Comparison of ENCODE assay signal across 9 mouse cellular contexts in the genomic region with DNA sequence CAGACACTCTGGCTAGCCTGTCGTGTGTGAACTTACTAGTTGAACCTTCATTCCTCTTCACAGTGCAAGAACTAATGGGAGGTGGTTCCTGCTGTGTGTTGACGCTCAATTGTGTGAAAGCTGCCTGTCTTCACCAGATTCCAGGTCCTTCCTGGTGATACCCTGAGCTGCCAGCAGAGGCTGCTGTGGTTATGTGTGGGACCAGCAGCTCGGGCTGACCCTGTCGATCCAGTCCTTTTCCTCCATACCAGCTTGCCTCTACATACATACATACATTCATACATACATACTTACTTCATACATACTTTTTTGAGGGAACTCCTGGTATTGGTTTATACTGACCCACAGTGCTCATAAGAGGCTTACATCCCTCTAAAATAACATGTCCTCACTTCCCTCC. TPM values are rescaled to one million over a fixed set of nuclear protein-coding genes. Genes with fewer than 3 reads are reported as not detected.
DNase-seq lines count a peak whose midpoint lies in the region; ATAC-seq lines count a peak whose summit lies in the region.
"Had no signal": no experiment of that assay in that cellular context is flagged by ENCODE, and none has a peak within 500 bp of the region (broad histone marks: within the 10 kb centered on the region; RNA-seq: fewer than 3 reads in every experiment).

No protein-coding gene starts in this region.

- H3K9ac ChIP-seq in midbrain, embryonic 16.5 days (ENCODE audit: low read depth, low read length) = no peak overlapping the region
- H3K9ac ChIP-seq in intestine, embryonic 16.5 days (ENCODE audit: low read depth, low read length) = no peak overlapping the region
- H3K9ac ChIP-seq: neural tube, embryonic 12.5 days had no signal

- peaks cover 81% of the 10 kb centered on the region for H3K36me3 ChIP-seq in midbrain, embryonic 10.5 days
- peaks cover 35% of the 10 kb centered on the region for H3K36me3 ChIP-seq in midbrain, embryonic 16.5 days (ENCODE audit: control insufficient read depth, insufficient read depth, low read length)
- peaks cover 23% of the 10 kb centered on the region for H3K36me3 ChIP-seq in intestine, embryonic 16.5 days (ENCODE audit: control insufficient read depth, insufficient read depth, low read length)

- no peaks in the 10 kb centered on the region for H3K4me1 ChIP-seq in midbrain, embryonic 10.5 days
- H3K4me1 ChIP-seq in midbrain, embryonic 16.5 days (ENCODE audit: control insufficient read depth, insufficient read depth, low read length) = no peaks in the 10 kb centered on the region
- H3K4me1 ChIP-seq in intestine, embryonic 16.5 days (ENCODE audit: control insufficient read depth, insufficient read depth, low read length) = peaks cover 3% of the 10 kb centered on the region; the same call in 1 of the 2 replicates
- H3K4me1 ChIP-seq: neural tube, embryonic 12.5 days had no signal

- no peak overlapping the region for H3K4me3 ChIP-seq in midbrain, embryonic 10.5 days
- H3K4me3 ChIP-seq in midbrain, embryonic 16.5 days (ENCODE audit: low read depth, low read length) = no peak overlapping the region
- H3K4me3 ChIP-seq in intestine, embryonic 16.5 days (ENCODE audit: low read length) = no peak overlapping the region
- H3K4me3 ChIP-seq: neural tube, embryonic 12.5 days had no signal

- no peak overlapping the region for H3K27ac ChIP-seq in midbrain, embryonic 10.5 days (replicated peaks)
- H3K27ac ChIP-seq in midbrain, embryonic 16.5 days (ENCODE audit: low read length) = no peak overlapping the region
- H3K27ac ChIP-seq in intestine, embryonic 16.5 days (ENCODE audit: low read length) = no peak overlapping the region
- H3K27ac ChIP-seq: neural tube, embryonic 12.5 days had no signal

- intact Hi-C loops in left cerebral cortex, postnatal 10 days (cut with DNase I) = loop anchor here (1.0 kb wide), 1 partner anchor 72 kb away; no protein-coding TSS in a partner anchor

- WGBS in midbrain, embryonic 10.5 days = 18% methylated on average over 4 of the region's 4 CpGs
- WGBS in midbrain, embryonic 16.5 days = 9% methylated on average over 4 of the region's 4 CpGs
- 9% methylated on average over 4 of the region's 4 CpGs for WGBS in intestine, embryonic 16.5 days

- H3K27me3 ChIP-seq in midbrain, embryonic 10.5 days (ENCODE audit: low read depth, poor library complexity, severe bottlenecking) = no peaks in the 10 kb centered on the region
- H3K27me3 ChIP-seq in midbrain, embryonic 16.5 days (ENCODE audit: control insufficient read depth, insufficient read depth, low read depth, low read length) = no peaks in the 10 kb centered on the region
- no peaks in the 10 kb centered on the region for H3K27me3 ChIP-seq in intestine, embryonic 16.5 days (replicated peaks; ENCODE audit: control insufficient read depth, insufficient read depth, low read length)
- H3K27me3 ChIP-seq: neural tube, embryonic 12.5 days had no signal

- H3K4me2 ChIP-seq in midbrain, embryonic 16.5 days (ENCODE audit: low read length) = no peak overlapping the region
- H3K4me2 ChIP-seq in intestine, embryonic 16.5 days (ENCODE audit: low read depth, low read length) = no peak overlapping the region
- H3K4me2 ChIP-seq: neural tube, embryonic 12.5 days had no signal

- H3K9me3 ChIP-seq in midbrain, embryonic 10.5 days (replicated peaks) = no peaks in the 10 kb centered on the region
- H3K9me3 ChIP-seq in midbrain, embryonic 16.5 days (replicated peaks; ENCODE audit: control insufficient read depth, low read length, poor library complexity, severe bottlenecking) = no peaks in the 10 kb centered on the region
- H3K9me3 ChIP-seq in intestine, embryonic 16.5 days (ENCODE audit: control insufficient read depth, low read length) = no peaks in the 10 kb centered on the region
- H3K9me3 ChIP-seq: neural tube, embryonic 12.5 days had no signal

- ATAC-seq in midbrain, embryonic 16.5 days = no peak
- ATAC-seq in intestine, embryonic 16.5 days = peak; percentile 72

- DNase-seq in midbrain, embryonic 10.5 days (ENCODE audit: low spot score) = peak; percentile 68
- peak; percentile 57 for DNase-seq in cerebellum, adult 9-11 months
- DNase-seq in frontal cortex, postnatal 25 days (ENCODE audit: low spot score in 2 of 2) = peak; percentile 54 to 58
- peak; percentile 51 to 79 for DNase-seq in left cerebral cortex, postnatal 10 days (ENCODE audit: extremely low spot score in 1 of 2, low spot score in 2 of 2)
- DNase-seq in mesoderm, embryonic 11.5 days (ENCODE audit: low read depth, low spot score) = peak; percentile 74
- DNase-seq in spleen, postnatal 4 days (ENCODE audit: low spot score in 2 of 2) = peak; percentile 61 to 76

RNA-seq across cellular contexts. Expression of a gene that starts 1.3 kb away (rescaled TPM):
- 1.6 and 2.5 TPM in 2 replicates for polyA plus RNA-seq in midbrain, embryonic 10.5 days (2016; fragmentation: Nextera tagmentation; extraction: Ambion mirVana)
- 2.0 and 2.2 TPM in 2 replicates for polyA plus RNA-seq in midbrain, embryonic 16.5 days (2015; fragmentation: Nextera tagmentation; extraction: Ambion mirVana)
- 0.86 and 0.88 TPM in 2 replicates for polyA plus RNA-seq in intestine, embryonic 16.5 days (2015; fragmentation: Nextera tagmentation; extraction: Ambion mirVana)
- total RNA-seq in left cerebral cortex, postnatal 10 days (2021) = 1 to 10 TPM; 3.2 to 3.4 TPM

RNA-seq across cellular contexts. Expression of a gene that starts 6.8 kb away (rescaled TPM):
- 0.04 TPM in 1 of 2 replicates, not detected in the other for polyA plus RNA-seq in midbrain, embryonic 10.5 days (2016; fragmentation: Nextera tagmentation; extraction: Ambion mirVana)
- 0.13 and 0.14 TPM in 2 replicates for polyA plus RNA-seq in midbrain, embryonic 16.5 days (2015; fragmentation: Nextera tagmentation; extraction: Ambion mirVana)
- 2.4 and 2.7 TPM in 2 replicates for polyA plus RNA-seq in intestine, embryonic 16.5 days (2015; fragmentation: Nextera tagmentation; extraction: Ambion mirVana)
- total RNA-seq in left cerebral cortex, postnatal 10 days (2021) = 1 to 10 TPM; 1.4 to 2.0 TPM
- polyA plus RNA-seq: neural tube, embryonic 12.5 days had no signal

RNA-seq across cellular contexts. Expression of a gene that starts 7.6 kb away (rescaled TPM):
- 181 and 194 TPM in 2 replicates for polyA plus RNA-seq in midbrain, embryonic 10.5 days (2016; fragmentation: Nextera tagmentation; extraction: Ambion mirVana)
- 107 and 121 TPM in 2 replicates for polyA plus RNA-seq in midbrain, embryonic 16.5 days (2015; fragmentation: Nextera tagmentation; extraction: Ambion mirVana)
- 119 and 125 TPM in 2 replicates for polyA plus RNA-seq in intestine, embryonic 16.5 days (2015; fragmentation: Nextera tagmentation; extraction: Ambion mirVana)
- 100 to 1,000 TPM; 100 to 108 TPM for total RNA-seq in left cerebral cortex, postnatal 10 days (2021)

RNA-seq across cellular contexts. Expression of a gene that starts 21.5 kb away (rescaled TPM):
- 152 and 162 TPM in 2 replicates for polyA plus RNA-seq in midbrain, embryonic 10.5 days (2016; fragmentation: Nextera tagmentation; extraction: Ambion mirVana)
- polyA plus RNA-seq in midbrain, embryonic 16.5 days (2015; fragmentation: Nextera tagmentation; extraction: Ambion mirVana) = 159 and 177 TPM in 2 replicates
- 136 and 145 TPM in 2 replicates for polyA plus RNA-seq in intestine, embryonic 16.5 days (2015; fragmentation: Nextera tagmentation; extraction: Ambion mirVana)
- 100 to 1,000 TPM; 174 to 188 TPM for total RNA-seq in left cerebral cortex, postnatal 10 days (2021)

RNA-seq across cellular contexts. Expression of a gene that starts 43.8 kb away (rescaled TPM):
- polyA plus RNA-seq in midbrain, embryonic 10.5 days (2016; fragmentation: Nextera tagmentation; extraction: Ambion mirVana) = not detected in 2 replicates
- polyA plus RNA-seq in midbrain, embryonic 16.5 days (2015; fragmentation: Nextera tagmentation; extraction: Ambion mirVana) = not detected in 2 replicates
- polyA plus RNA-seq in intestine, embryonic 16.5 days (2015; fragmentation: Nextera tagmentation; extraction: Ambion mirVana) = 1.2 and 1.9 TPM in 2 replicates
- not detected for total RNA-seq in left cerebral cortex, postnatal 10 days (2021)
- polyA plus RNA-seq: neural tube, embryonic 12.5 days had no signal
